Mouse (Mus musculus): Measurements from ENCODE around the gene Slc22a13.

DNA sequence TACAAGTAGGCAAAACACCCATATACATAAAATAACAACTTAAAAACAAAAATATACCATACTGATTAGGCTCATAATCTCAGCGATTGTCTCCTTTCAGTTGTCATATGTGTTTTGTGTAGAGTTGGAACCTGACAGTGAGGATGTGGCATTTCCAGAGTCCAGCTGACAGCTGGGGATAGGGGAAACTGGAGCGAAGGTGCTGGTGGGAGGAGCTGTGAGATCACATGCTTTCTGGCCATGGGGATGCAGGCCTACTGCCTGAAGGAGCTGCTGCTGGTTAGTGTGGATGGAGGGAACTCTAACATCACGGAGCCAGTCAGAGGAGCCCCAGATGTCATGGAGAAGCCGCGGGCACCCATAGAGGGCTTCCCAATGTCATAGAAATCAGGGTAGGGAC is 3.1 kb downstream of the Slc22a13 start:
- TF ChIP-seq CTCF (IDR thresholded peaks at IDR 0.05; ENCODE audit: low read depth, low read length): no peak
- no peak for TF ChIP-seq POLR2A (IDR thresholded peaks at IDR 0.05; ENCODE audit: extremely low read depth, insufficient read depth, low read length)
